Mouse (Mus musculus) adrenal gland, adult 18-20 months (tissue): ENCODE measurements around the gene Adgrf1. TPM values are rescaled to one million over a fixed set of nuclear protein-coding genes. Genes with fewer than 3 reads are reported as not detected.

ENCODE experiments used
- DNase-seq, 2 experiments: peaks; one replicate each; pipeline ENCODE4 v3.0.0; 2021 to 2022; ENCODE audit warnings: low spot score in 2 of 2
- long read RNA-seq, 2 experiments: library from polyadenylated mRNA; stranded (forward); transcript quantifications; one replicate each; pipeline ENCODE4 v2.0.0; 2021
- total RNA-seq, 2 experiments: library from RNA; stranded (reverse); gene quantifications; 1 replicate in 1 of 2; 2 replicates in 1 of 2; pipeline ENCODE4 v1.2.3; 2021

The Adgrf1 gene
- total RNA-seq, result not detected
- long read RNA-seq, experiment 1, result 0 reads
- long read RNA-seq, experiment 2, result 0 reads

DNA sequence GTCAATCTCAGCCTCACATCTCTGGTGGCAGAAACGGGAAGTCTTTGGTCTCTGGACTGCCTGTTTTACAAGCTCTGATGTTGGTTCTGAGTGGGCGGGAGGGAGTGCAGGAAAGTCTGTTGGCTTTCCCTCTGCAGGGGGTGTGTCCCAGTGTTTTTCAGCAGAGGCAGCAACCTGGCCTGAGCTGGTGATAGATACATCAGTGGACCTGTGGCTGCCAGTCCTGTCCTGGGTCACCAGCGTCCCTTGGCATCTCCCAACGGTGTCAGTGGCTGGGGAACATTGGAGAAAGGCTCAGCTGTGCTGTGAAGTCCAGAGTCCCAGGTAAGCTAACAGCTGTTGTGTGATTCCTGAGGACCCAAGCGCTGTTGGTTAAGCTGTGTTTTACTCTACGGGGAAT lies at the start of gene Adgrf1:
Adgrf1 (plus strand) TSS at position 169 of the 400 bp plus-strand sequence.
- no peak for DNase-seq

DNA sequence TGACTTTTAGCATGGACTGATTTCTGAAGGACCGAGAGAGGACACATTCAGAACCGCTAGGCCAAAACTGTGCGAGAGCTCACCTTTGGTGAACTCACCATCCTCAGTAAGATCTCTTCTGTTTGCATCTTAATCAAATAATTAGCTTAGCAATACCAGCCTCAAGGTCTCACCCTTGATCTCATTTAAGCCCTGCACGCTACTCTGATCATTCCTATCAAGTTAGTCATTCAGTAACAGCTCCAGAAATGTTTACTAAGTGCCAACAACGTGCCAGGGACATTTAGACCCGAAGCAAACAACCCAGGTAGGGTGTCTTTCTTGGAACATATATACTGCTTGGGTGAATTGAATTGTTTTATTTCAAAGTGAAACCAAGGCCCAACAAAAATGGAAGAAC lies 44.0 kb upstream of the Adgrf1 start:
- no peak for DNase-seq

DNA sequence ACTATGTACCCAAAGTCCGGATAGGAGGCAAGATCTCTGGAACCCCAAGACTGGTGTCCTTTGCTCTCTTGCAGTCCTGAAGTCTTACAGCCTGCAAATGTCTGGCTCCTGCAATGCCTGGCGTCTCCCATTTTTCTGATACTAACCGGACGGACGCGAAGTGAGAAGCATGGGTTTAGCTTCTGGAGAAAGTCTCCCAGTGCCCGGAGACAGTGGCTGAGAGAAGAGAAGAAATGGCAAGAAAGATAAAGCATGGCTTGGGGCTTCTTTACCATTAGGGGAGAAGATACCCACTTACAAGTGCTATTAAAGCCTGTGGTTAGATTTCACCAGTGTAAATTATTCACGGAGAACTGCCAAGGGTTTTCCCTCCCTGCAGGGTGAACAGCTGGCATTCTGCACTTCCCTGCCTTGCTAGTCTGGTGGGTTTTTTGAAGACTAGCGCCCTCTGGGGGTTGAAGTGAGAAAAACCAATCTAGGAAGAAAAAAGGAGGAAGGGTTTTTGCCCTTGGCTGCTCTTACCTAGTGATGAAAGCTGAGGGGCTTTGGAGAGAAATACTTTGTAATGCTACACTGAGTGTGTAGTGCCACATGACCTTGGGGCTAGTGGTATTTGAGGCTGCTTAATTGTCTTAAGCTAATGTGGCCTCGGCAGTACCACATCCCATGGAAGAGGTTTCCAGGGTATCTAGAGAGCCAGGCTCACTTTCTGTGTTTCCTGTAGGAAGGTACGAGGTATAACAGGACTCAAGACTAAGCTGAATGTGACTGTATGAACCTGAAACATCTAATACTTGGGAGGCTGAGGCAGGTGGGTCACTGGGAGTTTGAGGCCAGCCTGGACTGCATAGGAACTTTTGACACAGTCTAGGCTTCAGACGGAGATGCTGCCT lies 40.3 kb upstream of the Adgrf1 start:
- peak; percentile 45 to 49 for DNase-seq

DNA sequence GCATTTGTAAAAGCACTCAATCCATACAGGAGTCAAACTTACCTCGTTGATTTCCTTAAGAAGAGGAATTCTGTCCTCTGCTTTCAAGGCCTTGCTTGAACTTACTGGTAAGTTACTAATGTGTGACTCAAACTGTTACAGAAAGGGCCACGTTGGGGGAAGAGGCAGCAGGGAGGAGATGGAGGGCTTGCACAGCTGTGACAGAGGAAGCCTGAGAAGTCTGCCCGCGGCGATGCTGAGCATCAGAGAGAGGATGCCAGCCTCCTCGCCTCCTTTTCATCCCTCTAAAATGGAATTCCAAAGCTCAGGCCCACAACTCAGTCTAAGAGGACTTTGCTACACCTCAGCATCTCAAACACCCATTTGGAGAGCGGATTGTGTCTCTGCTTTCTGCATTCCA lies 39.3 kb upstream of the Adgrf1 start:
- no peak for DNase-seq

DNA sequence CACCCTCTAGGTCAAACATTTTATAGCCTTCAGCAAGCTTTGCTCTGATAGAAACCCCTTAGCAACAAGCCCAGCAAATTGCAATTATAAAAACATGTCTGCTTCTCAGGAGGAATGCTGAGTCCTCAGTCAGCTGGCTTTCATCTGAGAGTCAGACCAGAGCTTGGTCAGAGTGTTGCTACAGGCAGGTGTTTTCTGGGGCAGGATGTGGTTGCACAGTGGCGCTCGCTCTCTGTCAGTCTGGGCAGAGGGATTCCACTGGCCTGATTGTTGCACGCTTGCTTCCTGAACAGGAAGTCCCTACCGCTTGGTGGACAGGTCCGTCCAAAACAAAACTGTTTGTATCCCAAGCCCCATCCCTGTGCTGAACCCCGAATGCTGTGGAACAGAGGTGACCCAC lies 37.4 kb upstream of the Adgrf1 start:
- no peak for DNase-seq

GRCm38 (mm10) chr17:43236656-43237250 lies 33.4 kb upstream of the Adgrf1 start:
- DNase-seq, result no peak

DNA sequence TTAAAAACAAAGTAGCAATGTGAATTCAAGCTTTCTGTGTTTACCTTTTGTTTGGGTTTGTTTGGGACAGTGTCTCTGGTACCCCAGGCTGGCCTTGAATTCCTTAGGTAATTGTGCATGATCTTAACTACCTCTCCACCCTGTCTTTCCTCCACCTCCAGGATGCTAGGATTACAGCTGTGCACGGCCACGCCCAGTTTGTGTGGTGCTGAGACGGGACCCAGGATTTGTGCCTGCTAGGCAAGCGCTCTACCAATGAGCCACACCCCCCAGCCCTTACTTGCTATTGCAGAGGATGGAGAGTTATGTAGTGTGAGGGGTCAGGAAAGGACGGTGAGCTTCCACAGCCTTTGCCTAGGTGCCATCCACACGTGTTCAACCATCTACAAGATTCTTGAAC lies 31.1 kb upstream of the Adgrf1 start:
- DNase-seq, result no peak

- DNase-seq, result peak; percentile 45 to 61
Observed at GRCm38 (mm10) chr17:43241134-43241533, 29.0 kb upstream of the Adgrf1 start.

GRCm38 (mm10) chr17:43242609-43243008 lies 27.5 kb upstream of the Adgrf1 start:
- no peak for DNase-seq

DNA sequence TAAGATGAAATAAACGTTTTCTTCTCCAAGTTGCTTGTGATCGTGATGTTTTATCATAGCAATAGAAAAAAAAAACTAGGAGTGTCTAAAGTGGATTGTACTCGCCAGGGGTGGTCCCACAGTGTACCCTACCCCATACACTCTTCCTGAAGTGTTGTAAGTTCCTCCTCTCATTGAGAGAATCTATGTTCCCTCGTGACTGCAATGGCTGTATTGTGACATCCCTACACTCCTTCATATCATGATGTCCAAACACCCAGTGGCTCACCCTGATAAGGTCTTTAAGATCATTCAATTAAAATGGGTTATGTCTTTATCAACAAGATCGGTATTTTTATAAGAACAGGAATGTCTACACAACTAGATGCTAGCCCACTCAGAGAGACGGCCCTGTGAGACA lies 24.8 kb upstream of the Adgrf1 start:
- DNase-seq, result no peak

DNA sequence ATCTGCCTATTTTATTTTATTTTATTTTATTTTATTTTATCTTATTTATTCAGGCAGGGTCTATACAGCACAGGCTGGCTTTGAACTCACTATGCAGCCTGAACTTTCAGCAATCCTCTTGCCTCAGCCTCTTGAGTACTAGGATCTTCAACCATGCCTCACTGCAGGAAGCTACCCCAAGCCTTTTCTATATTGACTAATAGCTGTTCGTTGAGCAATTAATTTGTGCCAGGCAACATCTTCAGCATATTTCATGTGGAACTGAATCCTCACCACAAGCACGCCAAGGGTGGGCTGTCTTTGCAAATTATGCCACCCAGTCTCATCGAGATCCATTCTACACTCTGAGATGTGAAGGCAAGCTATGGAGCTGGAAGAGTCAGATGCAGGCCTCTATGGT lies 22.9 kb upstream of the Adgrf1 start:
- no peak for DNase-seq

- no peak for DNase-seq
Observed at GRCm38 (mm10) chr17:43249645-43250044, 20.5 kb upstream of the Adgrf1 start.

DNA sequence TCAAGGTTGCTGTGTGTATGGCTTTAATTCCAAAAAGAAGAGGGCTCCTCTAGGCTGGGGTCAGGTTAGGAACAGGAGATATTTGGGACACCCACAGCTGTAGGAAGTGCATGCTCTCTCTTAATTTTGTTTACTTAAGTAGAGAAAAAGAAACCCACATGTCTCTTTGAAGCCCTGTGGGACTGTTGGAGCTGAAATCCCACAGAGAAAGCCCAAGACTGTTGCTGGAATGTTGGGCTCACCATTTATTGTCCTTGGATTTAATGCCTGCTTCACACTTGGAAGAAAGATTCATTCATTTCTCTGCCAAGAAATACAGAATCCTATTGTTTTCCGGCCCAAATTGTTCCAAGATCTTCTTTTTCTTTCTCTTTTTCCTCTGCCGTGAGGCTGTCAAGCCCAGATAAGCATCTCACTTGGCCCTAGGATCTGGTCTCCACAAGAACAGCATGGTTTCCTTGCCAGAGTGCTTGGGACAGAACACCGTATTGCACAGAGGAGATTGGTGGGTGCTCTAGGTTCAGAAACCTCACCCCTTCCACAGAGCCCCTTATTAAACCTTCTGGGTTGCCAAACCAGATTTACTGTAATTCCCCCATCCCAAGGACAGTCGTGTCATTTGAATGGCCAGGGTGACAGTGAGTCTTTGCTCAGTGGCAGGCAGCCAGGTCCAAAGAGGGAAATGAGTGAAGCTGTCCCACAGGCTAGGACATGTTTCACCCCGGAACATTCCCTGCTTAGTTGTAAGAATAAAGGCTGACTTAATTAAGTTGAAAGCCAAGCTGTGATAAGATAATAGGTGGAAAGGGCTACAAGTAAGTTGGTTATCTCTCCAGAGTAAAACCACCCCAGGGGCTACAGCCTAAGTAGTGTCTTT lies 18.6 kb upstream of the Adgrf1 start:
- peak in 1 of 2 experiments; percentile 37 for DNase-seq

DNA sequence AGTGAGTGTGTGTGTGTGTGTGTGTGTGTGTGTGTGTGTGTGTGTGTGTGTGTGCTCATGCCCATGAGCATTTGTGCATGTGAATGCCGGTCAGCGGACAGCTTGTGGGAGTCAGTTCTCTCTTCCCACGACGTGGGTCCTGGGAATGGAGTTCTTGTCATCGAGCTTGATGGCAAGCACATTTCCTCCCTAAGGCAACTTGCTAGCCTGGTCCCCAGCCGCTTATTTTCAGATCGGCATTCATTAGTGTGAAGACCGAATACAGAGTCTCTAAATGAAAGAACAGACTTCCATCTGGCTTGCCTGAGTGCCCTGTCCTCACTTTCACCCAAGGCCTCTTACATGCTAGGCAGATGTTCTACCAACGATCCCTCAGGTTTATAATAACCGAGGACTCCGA lies 17.3 kb upstream of the Adgrf1 start:
- DNase-seq, result no peak

- DNase-seq, result no peak
Observed at GRCm38 (mm10) chr17:43254261-43254660, 15.9 kb upstream of the Adgrf1 start.

DNA sequence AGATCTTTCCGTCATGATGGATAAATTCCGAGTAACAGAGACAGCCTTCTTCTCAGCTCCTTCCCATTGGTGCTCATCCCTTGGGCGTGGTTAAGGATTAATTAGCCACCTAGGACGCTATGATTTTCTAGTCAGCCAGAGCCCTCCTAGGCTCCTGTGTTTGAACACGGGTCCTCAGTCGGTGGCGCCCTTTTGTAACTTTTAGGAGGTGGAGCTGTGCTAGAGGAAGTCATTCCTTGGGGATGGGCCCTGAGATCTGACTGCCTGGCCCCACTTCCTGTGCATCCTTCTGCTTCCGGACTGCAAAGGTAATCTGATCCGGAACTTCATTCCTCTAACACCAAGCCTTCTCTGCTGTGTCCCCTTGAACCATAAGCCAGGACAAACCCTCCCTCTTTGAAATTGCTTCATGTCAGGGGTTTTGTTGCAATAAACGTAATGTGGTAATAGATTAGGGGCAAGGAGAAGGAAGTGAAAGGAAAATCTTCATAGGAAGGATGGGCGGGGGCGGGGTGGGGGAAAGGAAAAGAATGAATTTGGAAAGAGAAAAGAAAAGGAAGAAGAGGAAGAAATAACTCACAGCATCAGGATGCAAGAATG lies 13.5 kb upstream of the Adgrf1 start:
- DNase-seq, result no peak

DNA sequence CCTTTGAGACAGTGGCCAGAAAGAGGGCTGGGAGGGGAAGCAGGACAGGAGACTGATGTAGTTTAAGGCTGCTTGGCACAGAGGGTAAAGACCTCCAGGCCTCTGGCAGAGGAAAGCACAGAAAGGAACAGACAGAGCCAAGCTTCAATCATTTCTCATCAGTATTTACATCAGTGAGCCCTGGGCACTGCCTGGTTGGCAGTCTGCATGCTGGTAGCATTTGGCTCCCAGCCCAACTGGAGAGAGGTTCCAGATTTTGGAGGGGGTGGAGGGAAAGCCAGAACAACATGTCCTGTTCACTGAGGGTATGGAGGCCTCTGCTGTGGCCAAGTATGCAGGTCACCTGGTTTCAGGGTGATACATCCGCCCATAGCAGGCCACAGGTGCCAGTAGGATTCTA lies 12.4 kb upstream of the Adgrf1 start:
- no peak for DNase-seq

GRCm38 (mm10) chr17:43261937-43262336 lies 8.2 kb upstream of the Adgrf1 start:
- DNase-seq, result no peak

GRCm38 (mm10) chr17:43264739-43265138 lies 5.4 kb upstream of the Adgrf1 start:
- no peak for DNase-seq

DNA sequence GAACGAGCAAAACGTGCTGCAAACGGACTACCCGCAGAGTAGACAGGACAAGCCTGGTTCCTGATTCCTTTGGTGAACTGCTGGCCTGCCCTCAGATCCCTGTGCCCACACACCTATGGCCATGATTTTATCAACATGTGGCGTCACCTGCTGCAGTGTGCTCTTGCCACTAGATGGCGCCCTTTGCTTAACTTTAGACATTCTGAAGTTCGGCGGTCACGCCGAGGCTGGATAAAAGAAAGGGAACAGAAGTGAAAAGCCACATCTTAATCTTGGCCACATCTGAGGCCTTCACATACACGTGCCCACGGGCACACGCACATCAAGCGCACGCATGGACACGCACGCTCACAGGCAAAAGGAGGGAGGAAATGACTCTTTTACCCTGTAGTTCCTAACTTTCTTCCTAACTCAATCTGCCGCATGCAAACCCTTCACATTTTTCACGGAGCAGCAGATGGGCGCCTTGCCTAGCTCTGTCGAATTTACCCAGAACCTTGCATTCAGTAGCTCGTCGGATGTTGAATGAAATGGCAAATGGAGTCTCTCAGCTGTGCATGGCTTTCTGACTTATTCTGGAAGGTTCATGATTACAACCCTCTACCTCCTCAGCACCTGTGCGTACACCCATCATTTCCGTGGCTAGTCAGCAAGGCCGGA lies 4.8 kb upstream of the Adgrf1 start:
- peak; percentile 67 to 73 for DNase-seq

GRCm38 (mm10) chr17:43265944-43266343 lies 4.2 kb upstream of the Adgrf1 start:
- DNase-seq, result no peak
